Mouse (Mus musculus): ENCODE measurements around the gene Myom3.

DNA sequence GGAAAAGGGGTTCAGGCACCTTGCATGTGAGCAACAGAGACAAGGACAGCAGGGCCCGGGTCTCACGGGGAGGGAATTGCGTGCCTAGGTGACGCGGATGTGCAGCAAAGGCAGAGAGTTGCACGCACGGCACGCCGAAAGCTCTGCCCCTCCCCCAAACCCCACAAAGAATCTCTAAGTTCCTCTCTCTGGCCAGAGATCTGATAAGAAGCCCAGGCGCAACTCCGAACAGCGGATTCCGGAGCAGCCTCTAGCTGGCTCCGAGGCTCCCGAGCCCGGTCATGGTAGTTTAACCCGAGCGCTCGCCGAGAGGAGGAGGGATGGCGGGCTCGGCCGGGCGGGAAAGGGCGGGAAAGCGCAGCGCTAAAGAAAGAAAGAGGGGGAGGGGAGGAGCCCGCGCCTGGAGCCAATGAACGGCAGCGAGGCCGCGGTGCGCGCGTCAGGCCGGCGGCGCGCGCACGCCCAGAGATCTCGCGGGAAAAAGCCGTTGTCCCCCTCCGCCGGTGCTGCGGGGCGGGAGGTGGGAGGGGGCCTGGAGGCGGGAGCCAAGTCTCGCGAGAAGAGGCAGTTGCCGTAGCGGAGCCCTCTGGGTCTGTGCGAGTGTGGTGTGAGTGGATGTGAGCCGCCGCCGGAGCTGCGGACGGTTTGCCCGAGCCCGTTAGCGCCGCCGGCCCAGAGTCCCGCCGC lies 96.2 kb downstream of the Myom3 start, which contains the start of gene Srsf10:
- peak; percentile 83 for TF ChIP-seq POLR2A (IDR thresholded peaks at IDR 0.05; ENCODE audit: extremely low read depth, insufficient read depth, low read length)
- TF ChIP-seq CTCF (IDR thresholded peaks at IDR 0.05; ENCODE audit: low read depth, low read length) = no peak
